Mouse (Mus musculus) lung, postnatal 0 days (tissue): ENCODE measurements around the gene Adamts6. TPM values are rescaled to one million over a fixed set of nuclear protein-coding genes. Genes with fewer than 3 reads are reported as not detected.
A peak's percentile ranks its signal among the peaks of the same experiment; 100 is the strongest.

Source experiments
- ATAC-seq: fragments of 200-750 bp; cut with Nextera tagmentation; 2 replicates; pipeline ENCODE4 v1.8.0; 2017; ENCODE audit warnings: moderate library complexity
- DNase-seq: peaks from one replicate; pipeline ENCODE4 v3.0.0-alpha.2; 2016; ENCODE audit warnings: low spot score
- H3K27ac ChIP-seq: fragments of 300-500 bp; sonication (generic); 2 replicates; pipeline ENCODE4 v1.5.1; 2014; ENCODE audit warnings: antibody characterized with exemption, mild to moderate bottlenecking, low read length, mixed read lengths
- H3K27me3 ChIP-seq: fragments of 300-500 bp; sonication (generic); replicated peaks from 2 replicates; pipeline ENCODE4 v1.6.1; 2014; ENCODE audit warnings: low read length, mixed read lengths; ENCODE audit not compliant: insufficient read depth
- H3K36me3 ChIP-seq: fragments of 300-500 bp; sonication (generic); 2 replicates; pipeline ENCODE4 v1.6.1; 2014; ENCODE audit warnings: low read length, mixed read lengths; ENCODE audit not compliant: insufficient read depth
- H3K4me1 ChIP-seq: fragments of 300-500 bp; sonication (generic); 2 replicates; pipeline ENCODE4 v1.6.1; 2014; ENCODE audit warnings: antibody characterized with exemption, low read depth, low read length, mixed read lengths; ENCODE audit not compliant: insufficient read depth
- H3K4me2 ChIP-seq: fragments of 300-500 bp; sonication (generic); replicated peaks from 2 replicates; pipeline ENCODE4 v1.6.1; 2014; ENCODE audit warnings: low read depth, mild to moderate bottlenecking, low read length, moderate library complexity, mixed read lengths
- H3K4me3 ChIP-seq: fragments of 300-500 bp; sonication (generic); 2 replicates; pipeline ENCODE4 v1.5.1; 2014; ENCODE audit warnings: low read depth, low read length
- H3K9ac ChIP-seq: fragments of 300-500 bp; sonication (generic); replicated peaks from 2 replicates; pipeline ENCODE4 v1.6.1; 2014; ENCODE audit warnings: low read depth, mild to moderate bottlenecking
- H3K9me3 ChIP-seq: fragments of 300-500 bp; sonication (generic); 2 replicates; pipeline ENCODE4 v1.6.1; 2016; ENCODE audit warnings: low read length, mixed read lengths
- CTCF ChIP-seq: IDR thresholded peaks from 2 replicates; pipeline ENCODE4 v1.5.1; 2016; ENCODE audit warnings: antibody characterized with exemption, mild to moderate bottlenecking
- EP300 ChIP-seq: IDR thresholded peaks from 2 replicates; pipeline ENCODE4 v1.6.1; 2016; ENCODE audit warnings: antibody characterized with exemption, mild to moderate bottlenecking, control low read depth
- WGBS: fragments of 180-500 bp; shearing (Covaris S2); extraction: QIAGEN DNeasy Blood & Tissue Kit; methylation state at CpG from one replicate; pipeline ENCODE4 v1.1.7; 2014; 5-methylcytosine and 5-hydroxymethylcytosine counted together
- polyA plus RNA-seq: library from polyadenylated mRNA; unstranded; fragments of >200 nt; fragmentation: Nextera tagmentation; extraction: Ambion mirVana; gene quantifications from 2 replicates; pipeline ENCODE4 v1.2.1, GENCODE M21; 2015

The Adamts6 gene
- polyA plus RNA-seq: 0.79 and 1.1 TPM in 2 replicates

DNA sequence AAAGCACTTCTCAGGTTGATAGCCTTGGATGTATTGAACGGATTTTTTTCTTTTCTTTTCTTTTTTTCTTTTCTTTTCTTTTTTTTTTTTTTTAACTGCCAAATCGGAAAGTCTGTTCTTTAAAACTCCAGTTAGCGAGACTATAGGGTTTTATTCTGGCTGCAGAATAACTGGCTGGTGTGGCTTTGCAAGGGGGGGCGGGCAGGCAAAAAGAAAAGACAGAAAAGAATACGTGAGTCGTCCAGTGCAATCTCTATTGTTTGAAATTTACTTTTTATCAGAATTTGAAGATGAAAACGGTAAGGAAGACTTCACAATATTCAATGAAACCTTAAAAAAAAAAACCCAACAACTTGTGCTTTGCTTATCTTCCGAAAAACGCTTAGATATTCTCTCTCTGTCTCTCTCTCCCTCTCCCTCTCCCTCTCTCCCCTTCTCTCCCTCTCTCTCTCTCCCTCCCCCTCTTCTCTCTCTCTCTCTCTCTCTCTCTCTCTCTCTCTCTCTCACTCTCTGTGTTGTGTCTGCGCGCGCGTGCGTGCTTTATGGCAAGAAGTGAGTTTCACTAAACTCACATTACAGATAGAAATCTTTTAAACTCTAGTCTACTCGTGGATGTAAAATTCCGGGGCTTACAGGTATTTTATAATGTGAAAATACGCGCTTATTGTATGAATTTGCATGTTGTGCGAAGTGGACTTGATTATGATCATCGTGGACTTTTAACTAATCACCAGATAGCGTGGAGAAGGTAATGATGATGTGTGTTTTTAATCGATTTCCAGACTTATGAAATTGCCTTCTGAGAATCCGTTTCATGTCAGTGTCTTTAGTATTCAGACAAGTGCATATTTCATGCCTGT is at the start of gene Adamts6:
Gene Adamts6 (plus strand): TSS at position 470 of the 860 bp plus-strand sequence.
- no peaks in the 10 kb centered on the region for H3K9me3 ChIP-seq
- TF ChIP-seq EP300: no peak
- no peak for TF ChIP-seq CTCF
- H3K27ac ChIP-seq: peak within 1 kb of the TSS; percentile 88
- no peak for ATAC-seq
- no peaks in the 10 kb centered on the region for H3K4me1 ChIP-seq
- peak within 1 kb of the TSS; percentile 29 for H3K9ac ChIP-seq
- H3K27me3 ChIP-seq: no peaks in the 10 kb centered on the region
- no peaks in the 10 kb centered on the region for H3K36me3 ChIP-seq
- peak within 1 kb of the TSS; percentile 64 for H3K4me2 ChIP-seq
- peak; percentile 17 for DNase-seq
- under 1% methylated on average over 23 of the region's 23 CpGs for WGBS
- peak within 1 kb of the TSS; percentile 56 for H3K4me3 ChIP-seq

DNA sequence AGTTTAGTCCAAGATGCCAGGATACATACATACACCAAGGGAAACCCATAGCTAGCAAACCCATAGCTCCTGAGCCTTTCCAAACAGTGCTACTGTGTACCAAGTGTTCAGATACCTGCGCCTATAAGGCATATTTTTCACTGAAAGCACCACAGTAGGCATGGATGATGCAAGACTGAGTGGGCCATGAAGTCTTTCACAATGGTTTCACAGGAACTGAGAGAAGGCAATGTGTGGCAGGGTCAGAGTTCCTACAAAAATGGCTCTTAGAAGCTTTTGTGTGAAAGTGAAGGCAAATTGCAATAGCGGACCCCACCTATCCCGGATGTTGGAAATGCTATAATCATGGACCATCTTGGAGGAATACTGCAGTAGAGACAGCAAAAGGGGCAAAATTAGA is 28.6 kb upstream of the Adamts6 start:
- Histone ChIP-seq H3K27me3 (no peaks in the 10 kb centered on the region), H3K36me3 (no peaks in the 10 kb centered on the region), H3K4me1 (no peaks in the 10 kb centered on the region), H3K27ac (no peak overlapping the region), H3K9ac (no peak overlapping the region), H3K4me2 (no peak overlapping the region), H3K4me3 (no peak overlapping the region), H3K9me3 (no peaks in the 10 kb centered on the region)
- no peak for TF ChIP-seq CTCF
- no peak for TF ChIP-seq EP300
- ATAC-seq (no peak), DNase-seq (no peak)
- WGBS: 87% methylated on average over 3 of the region's 3 CpGs

DNA sequence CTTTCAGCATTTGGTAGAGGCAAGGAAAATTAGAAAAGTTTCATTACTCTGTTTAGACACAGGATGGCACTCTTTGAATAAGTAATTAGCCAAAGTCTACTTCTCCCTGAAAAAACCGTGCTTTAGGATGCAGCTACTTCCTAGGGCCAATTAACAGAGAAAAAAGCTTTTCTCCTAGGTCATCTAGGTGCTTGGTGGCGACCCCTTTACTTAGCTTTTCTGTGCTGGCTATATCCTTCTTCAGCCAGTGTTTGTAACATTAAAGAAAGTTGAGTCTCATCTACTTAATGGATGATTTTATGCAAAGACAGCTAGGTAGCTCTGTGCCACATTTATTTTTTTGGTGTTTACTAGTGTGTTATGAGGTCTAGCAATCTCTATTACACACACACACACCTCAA is 2.6 kb upstream of the Adamts6 start:
- peak; percentile 92 for DNase-seq
- Histone ChIP-seq H3K9ac (no peak overlapping the region), H3K4me1 (no peaks in the 10 kb centered on the region), H3K36me3 (no peaks in the 10 kb centered on the region), H3K27me3 (no peaks in the 10 kb centered on the region), H3K4me3 (0 out of 2 replicates have a peak overlapping the region, but pooled peaks have one; percentile 56), H3K9me3 (no peaks in the 10 kb centered on the region), H3K4me2 (peak overlapping the region; percentile 64; the same call in 1 of the 2 replicates), H3K27ac (peak overlapping the region; percentile 88)
- 5% methylated on average over 2 of the region's 2 CpGs for WGBS
- no peak for TF ChIP-seq EP300
- TF ChIP-seq CTCF: peak; percentile 66
- ATAC-seq: no peak

DNA sequence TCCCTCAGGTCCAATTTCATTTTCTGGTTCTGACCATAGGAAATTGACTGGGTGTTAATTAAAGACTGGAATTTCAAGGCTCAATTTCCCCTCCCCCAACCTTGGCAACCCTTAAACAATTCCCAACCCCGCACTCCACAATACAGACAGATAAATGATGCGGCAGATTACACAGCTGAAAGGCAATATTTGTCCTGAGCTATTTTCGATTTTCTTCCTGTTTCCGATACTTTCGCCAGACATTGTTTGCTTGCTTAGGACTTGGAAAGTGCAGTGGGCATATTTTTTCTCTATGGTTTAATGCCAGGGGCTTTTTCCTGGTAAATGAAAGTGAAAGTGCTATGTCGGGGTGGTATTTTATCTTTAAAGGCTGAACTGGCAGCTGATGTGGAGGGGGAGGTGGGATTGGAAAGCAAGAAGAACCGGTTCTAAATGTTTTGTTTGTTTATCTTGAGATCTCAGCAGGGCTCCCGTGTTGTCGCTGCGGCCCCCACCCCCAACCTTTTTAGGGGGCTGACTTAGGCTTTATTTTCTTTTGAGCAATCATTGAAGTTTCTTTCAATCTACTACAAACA is 1.8 kb upstream of the Adamts6 start:
- Histone ChIP-seq H3K9me3 (no peaks in the 10 kb centered on the region), H3K4me1 (no peaks in the 10 kb centered on the region), H3K9ac (peak overlapping the region; percentile 58), H3K27me3 (no peaks in the 10 kb centered on the region), H3K4me2 (peak overlapping the region; percentile 64), H3K27ac (peak overlapping the region; percentile 88), H3K36me3 (no peaks in the 10 kb centered on the region), H3K4me3 (peak overlapping the region; percentile 56)
- DNase-seq (peak; percentile 80), ATAC-seq (no peak)
- TF ChIP-seq EP300 (peak; percentile 68), CTCF (no peak)
- WGBS: under 1% methylated on average over 10 of the region's 10 CpGs

DNA sequence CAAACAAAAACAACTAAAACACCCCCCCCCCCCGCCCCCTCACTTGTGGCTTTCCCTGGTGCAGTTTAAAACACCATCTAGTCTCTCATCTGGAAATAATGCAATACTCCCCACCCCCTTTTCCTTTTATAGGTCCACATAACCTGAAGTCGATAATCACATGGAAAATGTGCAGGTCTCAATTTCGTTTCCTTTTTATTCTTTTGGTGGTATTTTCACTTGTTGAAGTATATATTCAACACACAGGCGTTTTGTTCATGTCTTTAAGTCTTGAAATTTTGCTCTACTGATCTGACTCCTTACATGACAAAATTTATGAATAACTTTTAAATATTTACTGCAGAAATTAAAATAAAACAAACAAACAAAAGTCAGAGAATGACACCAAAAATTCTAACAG is 1.3 kb upstream of the Adamts6 start:
- H3K27me3 ChIP-seq: no peaks in the 10 kb centered on the region
- no peaks in the 10 kb centered on the region for H3K4me1 ChIP-seq
- peak overlapping the region; percentile 88 for H3K27ac ChIP-seq
- 0% methylated on average over 4 of the region's 4 CpGs for WGBS
- ATAC-seq (no peak), DNase-seq (peak; percentile 57)
- H3K9me3 ChIP-seq: no peaks in the 10 kb centered on the region
- no peak for TF ChIP-seq CTCF
- TF ChIP-seq EP300: no peak
- H3K36me3 ChIP-seq: no peaks in the 10 kb centered on the region
- peak overlapping the region; percentile 64 for H3K4me2 ChIP-seq
- H3K9ac ChIP-seq: peak overlapping the region; percentile 58
- peak overlapping the region; percentile 56 for H3K4me3 ChIP-seq

DNA sequence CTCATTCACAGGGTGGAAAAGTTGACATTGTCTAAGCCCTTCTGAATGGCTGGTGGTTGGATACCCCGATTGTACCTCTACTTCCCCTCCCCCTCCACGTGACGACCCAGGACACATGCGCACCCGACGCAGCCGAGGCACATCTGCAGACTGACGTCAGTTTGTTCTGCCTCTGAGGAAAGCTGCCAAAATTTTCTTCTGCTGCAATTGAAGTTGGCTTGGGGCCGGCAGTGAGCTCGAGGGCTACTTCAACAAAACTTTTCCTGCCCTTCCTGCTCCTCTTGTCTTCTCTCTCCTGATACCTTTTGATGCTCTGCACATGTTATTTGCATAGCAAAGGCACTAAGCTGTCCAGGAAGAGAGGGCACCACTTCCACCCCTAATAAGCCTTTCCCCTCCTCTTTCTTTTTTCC is 732 bp upstream of the Adamts6 start:
- DNase-seq: peak; percentile 99
- no peaks in the 10 kb centered on the region for H3K36me3 ChIP-seq
- H3K27ac ChIP-seq: peak overlapping the region; percentile 88
- peak overlapping the region; percentile 64 for H3K4me2 ChIP-seq
- 0% methylated on average over 10 of the region's 10 CpGs for WGBS
- no peaks in the 10 kb centered on the region for H3K27me3 ChIP-seq
- peak; percentile 97 for ATAC-seq
- 0 out of 2 replicates have a peak overlapping the region, but pooled peaks have one; percentile 3 for H3K9ac ChIP-seq
- no peaks in the 10 kb centered on the region for H3K9me3 ChIP-seq
- no peaks in the 10 kb centered on the region for H3K4me1 ChIP-seq
- peak; percentile 64 for TF ChIP-seq EP300
- no peak for TF ChIP-seq CTCF
- H3K4me3 ChIP-seq: peak overlapping the region; percentile 56
